Mouse (Mus musculus) lung, embryonic 14.5 days (tissue): ENCODE data around the gene Eif2s3x. TPM values are rescaled to one million over a fixed set of nuclear protein-coding genes. Genes with fewer than 3 reads are reported as not detected.
A peak's percentile ranks its signal among the peaks of the same experiment; 100 is the strongest.

Experiments used
- ATAC-seq: fragments of 200-750 bp; cut with Nextera tagmentation; 2 replicates; pipeline ENCODE4 v1.8.0; 2017; ENCODE audit warnings: mild to moderate bottlenecking, moderate TSS enrichment, moderate library complexity; ENCODE audit not compliant: insufficient read depth
- DNase-seq: peaks from one replicate; pipeline ENCODE4 v3.0.0-alpha.2; 2015
- H3K27ac ChIP-seq: fragments of 300-500 bp; sonication (generic); 2 replicates; pipeline ENCODE4 v1.5.1; 2014; ENCODE audit warnings: low read depth, mild to moderate bottlenecking, moderate library complexity
- H3K27me3 ChIP-seq: fragments of 300-500 bp; sonication (generic); 2 replicates; pipeline ENCODE4 v1.6.1; 2014; ENCODE audit warnings: low read length, control low read depth; ENCODE audit not compliant: insufficient read depth
- H3K36me3 ChIP-seq: fragments of 300-500 bp; sonication (generic); 2 replicates; pipeline ENCODE4 v1.6.1; 2014; ENCODE audit warnings: control low read depth; ENCODE audit not compliant: insufficient read depth
- H3K4me1 ChIP-seq: fragments of 300-500 bp; sonication (generic); 2 replicates; pipeline ENCODE4 v1.6.1; 2014; ENCODE audit warnings: antibody characterized with exemption, control low read depth; ENCODE audit not compliant: insufficient read depth
- H3K4me2 ChIP-seq: fragments of 300-500 bp; sonication (generic); 2 replicates; pipeline ENCODE4 v1.6.1; 2014; ENCODE audit warnings: mild to moderate bottlenecking
- H3K4me3 ChIP-seq: fragments of 300-500 bp; sonication (generic); 2 replicates; pipeline ENCODE4 v1.5.1; 2014; ENCODE audit warnings: low read depth, low read length
- H3K9ac ChIP-seq: fragments of 300-500 bp; sonication (generic); 2 replicates; pipeline ENCODE4 v1.6.1; 2014
- H3K9me3 ChIP-seq: fragments of 300-500 bp; sonication (generic); 2 replicates; pipeline ENCODE4 v1.6.1; 2016; ENCODE audit warnings: low read depth, low read length, control low read depth
- CTCF ChIP-seq: IDR thresholded peaks from 2 replicates; pipeline ENCODE4 v1.5.1; 2016; ENCODE audit warnings: antibody characterized with exemption, low read depth
- WGBS: fragments of 180-500 bp; shearing (Covaris S2); extraction: QIAGEN DNeasy Blood & Tissue Kit; methylation state at CpG from one replicate; pipeline ENCODE4 v1.1.7; 2014; 5-methylcytosine and 5-hydroxymethylcytosine counted together
- polyA plus RNA-seq: library from polyadenylated mRNA; unstranded; fragments of >200 nt; fragmentation: Nextera tagmentation; extraction: Ambion mirVana; gene quantifications from 2 replicates; pipeline ENCODE4 v1.2.1, GENCODE M21; 2014

The Eif2s3x gene
- polyA plus RNA-seq, 1 experiment from 2014 or later, result 116 TPM

DNA sequence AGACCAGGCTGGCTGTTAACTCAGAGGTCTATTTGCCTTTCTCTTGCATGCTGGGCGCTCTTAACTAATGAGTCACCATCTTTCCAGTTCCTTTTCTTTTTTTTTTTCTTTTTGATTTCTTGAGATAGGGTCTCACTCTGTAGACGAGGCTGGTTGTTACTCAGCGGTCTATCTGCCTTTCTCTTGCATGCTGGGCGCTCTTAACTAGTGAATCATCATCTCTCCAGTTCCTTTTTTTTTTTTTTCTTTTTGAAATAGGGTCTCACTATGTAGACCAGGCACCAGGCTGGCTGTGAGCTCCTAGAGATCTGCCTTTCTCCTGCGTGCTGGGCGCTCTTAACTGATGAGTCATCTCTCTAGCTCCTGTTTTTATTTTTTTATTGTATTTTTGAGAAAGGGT is 43.3 kb downstream of the Eif2s3x start:
- no peaks in the 10 kb centered on the region for H3K9me3 ChIP-seq
- ATAC-seq, result no peak
- H3K4me1 ChIP-seq, result no peaks in the 10 kb centered on the region
- no peak overlapping the region for H3K27ac ChIP-seq
- no peak for DNase-seq
- H3K9ac ChIP-seq, result no peak overlapping the region
- no peak for TF ChIP-seq CTCF
- H3K4me3 ChIP-seq, result no peak overlapping the region
- H3K36me3 ChIP-seq, result no peaks in the 10 kb centered on the region
- H3K27me3 ChIP-seq, result 0 out of 2 replicates have a peak, but pooled peaks cover 3% of the 10 kb centered on the region
- no peak overlapping the region for H3K4me2 ChIP-seq
- WGBS, result 72% methylated on average over 6 of the region's 6 CpGs

- 36% methylated on average over 11 of the region's 11 CpGs for WGBS
- H3K27me3 ChIP-seq, result peaks cover 16% of the 10 kb centered on the region
- H3K27ac ChIP-seq, result peak overlapping the region; percentile 60; the same call in 1 of the 2 replicates
- H3K36me3 ChIP-seq, result no peaks in the 10 kb centered on the region
- no peaks in the 10 kb centered on the region for H3K4me1 ChIP-seq
- H3K4me2 ChIP-seq, result no peak overlapping the region
- DNase-seq (peak; percentile 23), ATAC-seq (peak; percentile 68)
- no peak for TF ChIP-seq CTCF
- no peak overlapping the region for H3K9ac ChIP-seq
- H3K4me3 ChIP-seq, result no peak overlapping the region
- H3K9me3 ChIP-seq, result no peaks in the 10 kb centered on the region
Observed at GRCm38 (mm10) chrX:94152251-94152830, 60.3 kb downstream of the Eif2s3x start.

DNA sequence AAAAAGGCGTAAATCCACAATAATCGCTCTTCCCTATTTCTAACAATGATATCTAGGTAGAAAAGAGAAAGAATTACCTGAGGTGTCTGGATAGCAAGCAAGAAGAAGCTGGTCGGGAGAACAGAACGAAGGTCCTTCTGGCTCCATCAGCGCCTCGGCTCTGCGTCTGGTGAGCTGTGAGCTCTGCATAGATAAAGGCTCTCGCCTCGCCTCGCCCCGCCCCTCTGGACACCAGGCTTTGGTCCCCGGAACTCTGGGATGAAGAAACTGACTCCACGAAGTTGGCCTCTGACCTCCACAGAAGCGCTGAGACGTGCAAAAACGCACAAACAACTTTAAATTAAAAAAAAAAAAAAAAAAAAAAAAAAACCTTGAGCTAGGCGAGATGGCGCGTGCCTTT is 62.2 kb downstream of the Eif2s3x start:
- H3K27ac ChIP-seq, result no peak overlapping the region
- TF ChIP-seq CTCF, result no peak
- no peak overlapping the region for H3K4me2 ChIP-seq
- no peaks in the 10 kb centered on the region for H3K9me3 ChIP-seq
- peaks cover 19% of the 10 kb centered on the region for H3K27me3 ChIP-seq
- WGBS, result 79% methylated on average over 19 of the region's 19 CpGs
- no peaks in the 10 kb centered on the region for H3K36me3 ChIP-seq
- H3K9ac ChIP-seq, result no peak overlapping the region
- no peak overlapping the region for H3K4me3 ChIP-seq
- DNase-seq (no peak), ATAC-seq (no peak)
- no peaks in the 10 kb centered on the region for H3K4me1 ChIP-seq

GRCm38 (mm10) chrX:94142004-94142771 is 70.5 kb downstream of the Eif2s3x start:
- H3K27me3 ChIP-seq, result peaks cover 8% of the 10 kb centered on the region
- no peak overlapping the region for H3K4me2 ChIP-seq
- no peak overlapping the region for H3K9ac ChIP-seq
- no peaks in the 10 kb centered on the region for H3K4me1 ChIP-seq
- no peak for TF ChIP-seq CTCF
- no peaks in the 10 kb centered on the region for H3K9me3 ChIP-seq
- WGBS, result 55% methylated on average over 7 of the region's 7 CpGs
- ATAC-seq, result no peak
- no peak for DNase-seq
- no peak overlapping the region for H3K27ac ChIP-seq
- H3K36me3 ChIP-seq, result no peaks in the 10 kb centered on the region
- no peak overlapping the region for H3K4me3 ChIP-seq

DNA sequence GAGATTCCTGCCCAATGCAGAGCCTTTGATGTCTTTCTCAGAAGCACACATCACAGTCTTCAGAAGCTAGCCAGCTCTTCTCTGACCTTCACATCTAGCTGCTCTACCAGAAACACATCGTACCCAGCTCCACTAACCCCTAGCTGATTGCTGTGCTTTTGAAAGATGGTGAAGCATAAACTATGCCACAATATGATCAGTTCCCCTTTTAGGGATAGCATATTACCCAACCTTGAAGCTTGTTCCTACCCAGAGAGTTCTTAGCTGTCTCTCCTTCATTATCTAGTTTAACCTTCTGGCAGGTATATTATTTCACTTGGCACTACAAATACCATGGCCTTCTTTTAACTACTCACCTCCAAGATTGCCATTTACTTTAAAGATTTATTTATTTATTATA is 72.6 kb downstream of the Eif2s3x start:
- ATAC-seq (no peak), DNase-seq (no peak)
- Histone ChIP-seq H3K9ac (no peak overlapping the region), H3K27ac (no peak overlapping the region), H3K4me3 (no peak overlapping the region), H3K27me3 (peaks cover 5% of the 10 kb centered on the region; the same call in 1 of the 2 replicates), H3K36me3 (no peaks in the 10 kb centered on the region), H3K4me2 (no peak overlapping the region), H3K4me1 (no peaks in the 10 kb centered on the region), H3K9me3 (no peaks in the 10 kb centered on the region)
- 90% methylated on average over 1 of the region's 1 CpGs for WGBS
- no peak for TF ChIP-seq CTCF

Other genes starting within 250 kb of the Eif2s3x start
- not detected in 2 replicates for gene AU015836, start 244.2 kb downstream of the Eif2s3x start, polyA plus RNA-seq
- 32.2 and 37.5 TPM in 2 replicates for gene Zfx, start 89.2 kb downstream of the Eif2s3x start, polyA plus RNA-seq
- gene Klhl15, start 21.7 kb upstream of the Eif2s3x start, polyA plus RNA-seq, result 9.1 and 10.4 TPM in 2 replicates
- gene Fam90a1b, start 153.9 kb upstream of the Eif2s3x start, polyA plus RNA-seq, result not detected in 2 replicates
- 65.0 and 69.9 TPM in 2 replicates for gene Apoo, start 154.3 kb upstream of the Eif2s3x start, polyA plus RNA-seq